Mouse (Mus musculus): ENCODE measurements around the gene Fam114a2. TPM values are rescaled to one million over a fixed set of nuclear protein-coding genes. Genes with fewer than 3 reads are reported as not detected.

Gene Fam114a2
- polyA plus RNA-seq, 3 experiments from 2014 or later: 67.8 to 107 (median 84.6) TPM

Other genes starting within 250 kb of the Fam114a2 start
- 10 to 100 TPM; 32.1 to 45.2 (median 40.2) TPM for gene Mfap3, start within 50 bp of the Fam114a2 start, polyA plus RNA-seq (2017; shearing (Covaris generic))
- 1 to 10 TPM; 2.8 to 5.2 (median 4.6) TPM for gene Galnt10, start 126.8 kb upstream of the Fam114a2 start, polyA plus RNA-seq (2017; shearing (Covaris generic))